Mouse (Mus musculus): Measurements from ENCODE around the gene Phf1.

DNA sequence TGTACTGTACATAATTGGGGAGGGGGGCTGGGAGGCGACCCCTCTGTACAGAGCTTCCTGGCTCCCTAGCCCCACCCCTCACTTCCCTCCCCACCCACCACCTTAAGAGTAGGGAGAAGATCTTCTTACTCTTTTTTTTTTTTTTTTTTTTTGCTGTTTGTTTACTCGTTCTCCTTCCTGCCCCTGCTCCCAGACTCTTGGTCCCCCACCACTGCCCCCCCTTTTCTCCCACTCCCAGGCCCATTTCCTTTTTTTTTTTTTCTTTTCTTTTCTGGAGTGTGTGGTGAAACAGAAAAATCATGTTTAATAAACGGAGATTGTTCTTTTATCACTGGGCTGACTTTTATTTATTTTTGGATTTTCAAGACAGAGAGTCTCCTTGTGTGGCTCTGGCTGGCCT is 39.3 kb downstream of the Phf1 start:
- TF ChIP-seq POLR2A (IDR thresholded peaks at IDR 0.05; ENCODE audit: insufficient read depth, low read length) (no peak), EP300 (IDR thresholded peaks at IDR 0.05; ENCODE audit: insufficient read depth, low read depth, low read length) (no peak), CTCF (IDR thresholded peaks at IDR 0.05; ENCODE audit: low read depth, low read length) (no peak)
